Mouse (Mus musculus): ENCODE results near the gene Hist1h2an. TPM values are rescaled to one million over a fixed set of nuclear protein-coding genes. Genes with fewer than 3 reads are reported as not detected.
A peak's percentile ranks its signal among the peaks of the same experiment; 100 is the strongest.
"Not testable (repeated sequence)": the region's sequence is repeated elsewhere in the genome, so short reads cannot be mapped to it uniquely, and the experiment has no call there.

Gene Hist1h2an
- polyA plus RNA-seq, 1 experiment from 2014 or later: not detected

DNA sequence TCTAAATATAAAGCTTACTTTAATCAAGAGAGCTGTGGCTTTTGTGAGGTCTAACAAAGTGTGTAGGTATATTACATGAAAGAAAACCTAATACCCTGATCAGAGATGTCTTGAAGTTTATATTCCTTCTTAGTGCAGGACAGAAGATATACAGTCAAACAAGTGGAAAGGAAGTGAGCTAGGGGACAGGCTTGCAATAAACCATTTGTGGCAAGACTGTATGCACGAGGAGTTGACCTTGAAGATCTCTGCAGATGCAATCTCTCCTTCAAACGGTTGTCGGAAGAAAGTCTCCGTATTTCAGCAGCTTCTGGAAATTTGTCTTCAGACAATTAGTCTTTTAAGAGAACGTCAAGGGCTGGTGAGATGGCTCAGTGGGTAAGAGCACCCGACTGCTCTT is 2.9 kb upstream of the Hist1h2an start:
- H3K4me3 ChIP-seq (ENCODE audit: control insufficient read depth in 1 of 2, insufficient read depth in 1 of 2, low read depth in 1 of 2, low read length in 2 of 2): no peak overlapping the region
- H3K27me3 ChIP-seq (ENCODE audit: control insufficient read depth, insufficient read depth, low read length): no peaks in the 10 kb centered on the region
- no peak overlapping the region for H3K27ac ChIP-seq (replicated peaks in 1 of 2; ENCODE audit: control insufficient read depth in 1 of 2, insufficient read depth in 1 of 2, low read depth in 2 of 2, low read length in 2 of 2)
- peaks cover 5 to 21% of the 10 kb centered on the region in 2 experiments; a peak in 3 of 4 replicates for H3K4me1 ChIP-seq (ENCODE audit: control insufficient read depth in 2 of 2, insufficient read depth in 2 of 2, low read length in 2 of 2)
- 64% methylated on average over 6 of the region's 6 CpGs for WGBS
- H3K36me3 ChIP-seq (ENCODE audit: control insufficient read depth, insufficient read depth, low read length): no peaks in the 10 kb centered on the region
- no peak overlapping the region for H3K9ac ChIP-seq (ENCODE audit: low read length)
- ATAC-seq (ENCODE audit: insufficient number of reproducible peaks, insufficient read depth, low FRiP score, low read depth): no peak
- H3K4me2 ChIP-seq (ENCODE audit: low read length): no peak overlapping the region
- H3K9me3 ChIP-seq (ENCODE audit: control insufficient read depth, low read length): no peaks in the 10 kb centered on the region

DNA sequence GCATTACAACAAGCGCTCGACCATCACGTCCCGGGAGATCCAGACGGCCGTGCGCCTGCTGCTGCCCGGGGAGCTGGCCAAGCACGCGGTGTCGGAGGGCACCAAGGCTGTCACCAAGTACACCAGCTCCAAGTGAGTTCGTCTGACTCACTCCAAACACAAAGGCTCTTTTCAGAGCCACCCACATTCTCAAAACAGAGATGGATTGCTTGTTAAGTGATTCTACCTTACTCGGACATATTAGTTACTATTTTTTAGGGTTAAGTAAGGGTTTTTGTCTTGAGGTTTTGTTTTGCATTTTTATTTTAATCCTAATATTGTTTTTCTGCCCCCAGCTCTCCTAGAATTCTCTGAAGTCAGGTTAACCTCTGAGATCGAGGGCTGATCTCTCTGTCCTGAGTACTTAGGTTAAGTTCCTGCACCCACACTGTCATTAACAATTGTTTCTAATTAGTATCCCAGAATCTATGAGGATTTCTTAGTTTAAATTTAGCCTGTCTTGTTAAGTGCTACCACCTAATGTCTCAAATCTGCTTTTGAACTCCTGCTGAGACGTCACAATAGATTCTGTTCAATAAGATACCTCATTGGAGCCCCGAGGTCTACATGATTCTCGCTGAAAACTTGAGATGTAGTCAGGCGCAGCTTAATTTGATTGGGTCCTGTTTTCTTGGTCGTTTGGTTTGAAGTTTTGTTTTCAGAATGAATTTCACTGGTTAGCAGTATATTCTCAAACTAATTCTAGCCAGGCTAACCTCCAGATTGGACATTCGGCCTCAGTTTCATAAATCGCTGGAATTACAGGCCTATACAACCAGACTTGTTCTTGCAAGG is 959 bp upstream of the Hist1h2an start:
- peaks cover 7 to 30% of the 10 kb centered on the region in 2 experiments for H3K4me1 ChIP-seq (ENCODE audit: control insufficient read depth in 2 of 2, insufficient read depth in 2 of 2, low read length in 2 of 2)
- peak overlapping the region; percentile 53 to 59; a peak in 1 of 4 replicates for H3K27ac ChIP-seq (replicated peaks in 1 of 2; ENCODE audit: control insufficient read depth in 1 of 2, insufficient read depth in 1 of 2, low read depth in 2 of 2, low read length in 2 of 2)
- peak overlapping the region; percentile 64 for H3K4me2 ChIP-seq (ENCODE audit: low read length)
- WGBS: 32% methylated on average over 14 of the region's 21 CpGs
- H3K36me3 ChIP-seq (ENCODE audit: control insufficient read depth, insufficient read depth, low read length): no peaks in the 10 kb centered on the region
- ATAC-seq (ENCODE audit: insufficient number of reproducible peaks, insufficient read depth, low FRiP score, low read depth): no peak
- H3K27me3 ChIP-seq (ENCODE audit: control insufficient read depth, insufficient read depth, low read length): no peaks in the 10 kb centered on the region
- H3K4me3 ChIP-seq (ENCODE audit: control insufficient read depth in 1 of 2, insufficient read depth in 1 of 2, low read depth in 1 of 2, low read length in 2 of 2): peak overlapping the region in 1 of 2 experiments; percentile 21; a peak in 2 of 4 replicates
- no peaks in the 10 kb centered on the region for H3K9me3 ChIP-seq (ENCODE audit: control insufficient read depth, low read length)
- H3K9ac ChIP-seq (ENCODE audit: low read length): peak overlapping the region; percentile 63

DNA sequence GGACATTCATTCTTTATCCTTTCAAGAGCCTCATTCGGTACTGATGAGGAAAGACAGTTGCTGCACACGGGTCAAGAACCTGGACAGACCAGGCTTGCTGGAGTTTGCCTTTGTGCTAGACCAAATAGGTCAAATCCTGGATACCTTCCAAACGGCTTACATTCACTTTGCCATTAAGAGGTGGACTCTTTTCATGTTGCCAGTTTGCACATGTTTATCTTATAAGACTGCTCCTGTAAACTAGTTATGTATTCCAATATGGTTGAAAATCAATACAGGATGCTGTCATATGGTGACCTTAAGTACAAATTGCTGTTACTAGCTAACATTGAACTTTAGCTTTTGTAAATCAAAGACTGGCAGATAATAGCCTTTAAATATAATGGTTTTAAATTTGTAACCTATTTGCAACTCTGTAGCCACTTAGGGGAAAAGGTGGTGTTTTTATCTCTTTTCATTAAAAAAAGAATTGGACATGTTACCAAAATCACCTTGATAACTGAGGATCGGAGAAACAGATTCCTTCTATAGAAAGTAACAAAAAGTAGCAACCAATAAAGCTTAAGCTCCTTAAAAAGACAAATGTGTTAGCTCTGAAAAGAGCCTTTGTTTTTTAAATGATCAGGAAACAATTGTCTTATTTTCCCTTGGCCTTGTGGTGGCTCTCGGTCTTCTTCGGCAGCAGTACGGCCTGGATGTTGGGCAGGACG is 674 bp downstream of the Hist1h2an start:
- peak overlapping the region; percentile 82 to 84 for H3K27ac ChIP-seq (replicated peaks in 1 of 2; ENCODE audit: control insufficient read depth in 1 of 2, insufficient read depth in 1 of 2, low read depth in 2 of 2, low read length in 2 of 2)
- no peak for ATAC-seq (ENCODE audit: insufficient number of reproducible peaks, insufficient read depth, low FRiP score, low read depth)
- peak overlapping the region; percentile 65 for H3K9ac ChIP-seq (ENCODE audit: low read length)
- H3K4me3 ChIP-seq (ENCODE audit: control insufficient read depth in 1 of 2, insufficient read depth in 1 of 2, low read depth in 1 of 2, low read length in 2 of 2): peak overlapping the region; percentile 36 to 42
- H3K4me1 ChIP-seq (ENCODE audit: control insufficient read depth in 2 of 2, insufficient read depth in 2 of 2, low read length in 2 of 2): peaks cover 7 to 36% of the 10 kb centered on the region in 2 experiments
- H3K36me3 ChIP-seq (ENCODE audit: control insufficient read depth, insufficient read depth, low read length): no peaks in the 10 kb centered on the region
- peak overlapping the region; percentile 64 for H3K4me2 ChIP-seq (ENCODE audit: low read length)
- 10% methylated on average over 8 of the region's 8 CpGs for WGBS
- H3K27me3 ChIP-seq (ENCODE audit: control insufficient read depth, insufficient read depth, low read length): no peaks in the 10 kb centered on the region
- no peaks in the 10 kb centered on the region for H3K9me3 ChIP-seq (ENCODE audit: control insufficient read depth, low read length)

DNA sequence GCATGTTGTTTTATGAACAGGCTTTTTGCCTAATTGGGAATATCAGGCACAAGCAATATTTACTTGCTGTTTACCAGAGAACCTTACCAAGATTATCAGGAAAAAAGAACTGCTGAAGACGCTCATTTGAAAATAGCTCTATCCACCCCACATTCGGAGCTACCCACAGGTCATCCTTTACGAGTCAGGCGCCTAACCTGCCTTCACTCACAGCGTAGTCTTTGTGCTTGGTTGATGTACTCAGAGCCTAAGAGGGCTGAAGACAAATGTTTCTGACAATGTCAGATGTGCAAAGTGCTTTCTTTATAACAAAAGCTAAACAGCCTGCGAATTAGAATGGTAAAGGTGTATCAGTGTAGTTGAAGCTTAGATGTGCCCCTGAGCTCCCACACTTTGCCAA is 2.7 kb downstream of the Hist1h2an start:
- peak overlapping the region; percentile 82 for H3K9ac ChIP-seq (ENCODE audit: low read length)
- no peaks in the 10 kb centered on the region for H3K9me3 ChIP-seq (ENCODE audit: control insufficient read depth, low read length)
- peaks cover 7 to 34% of the 10 kb centered on the region in 2 experiments for H3K4me1 ChIP-seq (ENCODE audit: control insufficient read depth in 2 of 2, insufficient read depth in 2 of 2, low read length in 2 of 2)
- peak overlapping the region in 1 of 2 experiments; percentile 44; a peak in 1 of 4 replicates for H3K4me3 ChIP-seq (ENCODE audit: control insufficient read depth in 1 of 2, insufficient read depth in 1 of 2, low read depth in 1 of 2, low read length in 2 of 2)
- peak overlapping the region; percentile 77; the same call in 1 of the 2 replicates for H3K4me2 ChIP-seq (ENCODE audit: low read length)
- peak overlapping the region; percentile 80 to 87 for H3K27ac ChIP-seq (replicated peaks in 1 of 2; ENCODE audit: control insufficient read depth in 1 of 2, insufficient read depth in 1 of 2, low read depth in 2 of 2, low read length in 2 of 2)
- WGBS: 47% methylated on average over 6 of the region's 6 CpGs
- ATAC-seq (ENCODE audit: insufficient number of reproducible peaks, insufficient read depth, low FRiP score, low read depth): no peak
- no peaks in the 10 kb centered on the region for H3K27me3 ChIP-seq (ENCODE audit: control insufficient read depth, insufficient read depth, low read length)
- no peaks in the 10 kb centered on the region for H3K36me3 ChIP-seq (ENCODE audit: control insufficient read depth, insufficient read depth, low read length)

DNA sequence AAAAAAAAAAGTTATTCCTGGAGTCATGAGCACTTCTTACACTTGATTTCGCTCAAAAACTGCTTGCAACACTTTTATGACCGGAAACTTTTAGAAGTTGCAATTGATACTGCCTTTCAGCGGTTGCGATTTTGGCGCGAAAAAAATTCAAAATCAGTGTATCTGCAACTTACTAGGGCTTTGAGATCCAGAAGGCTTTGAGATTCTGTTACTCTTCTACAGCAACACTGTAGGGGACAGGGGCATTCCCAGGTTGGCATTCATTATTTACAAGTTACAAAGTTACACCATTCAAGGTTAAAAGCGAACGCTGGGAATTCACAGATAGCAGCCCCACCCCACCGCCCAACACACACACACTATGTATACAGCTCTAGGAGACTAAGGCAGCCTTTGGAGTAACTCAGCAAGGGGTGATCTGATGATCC is 3.3 kb downstream of the Hist1h2an start:
- 5% methylated on average over 9 of the region's 9 CpGs for WGBS

DNA sequence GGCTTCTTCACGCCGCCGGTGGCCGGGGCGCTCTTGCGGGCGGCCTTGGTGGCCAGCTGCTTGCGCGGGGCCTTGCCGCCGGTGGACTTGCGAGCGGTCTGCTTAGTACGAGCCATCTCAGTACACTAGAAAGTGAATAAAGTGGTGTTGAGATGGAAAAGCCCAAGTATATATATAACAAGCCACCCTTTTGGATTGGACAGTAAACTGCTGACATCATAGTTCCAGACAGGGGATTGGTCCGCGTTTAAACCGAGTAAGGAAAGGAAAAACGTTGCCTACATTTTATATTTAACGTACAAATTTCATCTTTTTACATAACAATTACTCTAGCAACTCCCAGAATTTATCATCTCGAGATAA is 3.8 kb downstream of the Hist1h2an start, which contains the start of gene Hist1h3i:
TSS of gene Hist1h3i (minus strand) at position 116 of the 363 bp plus-strand sequence.
- peak; percentile 70 for ATAC-seq (ENCODE audit: insufficient number of reproducible peaks, insufficient read depth, low FRiP score, low read depth)
- H3K27me3 ChIP-seq (ENCODE audit: control insufficient read depth, insufficient read depth, low read length): no peaks in the 10 kb centered on the region
- H3K4me1 ChIP-seq (ENCODE audit: control insufficient read depth in 2 of 2, insufficient read depth in 2 of 2, low read length in 2 of 2): peaks cover 7 to 37% of the 10 kb centered on the region in 2 experiments
- H3K9me3 ChIP-seq (ENCODE audit: control insufficient read depth, low read length): no peaks in the 10 kb centered on the region
- peak within 1 kb of the TSS; percentile 84 to 87 for H3K27ac ChIP-seq (replicated peaks in 1 of 2; ENCODE audit: control insufficient read depth in 1 of 2, insufficient read depth in 1 of 2, low read depth in 2 of 2, low read length in 2 of 2)
- WGBS: 0% methylated on average over 14 of the region's 20 CpGs
- H3K36me3 ChIP-seq (ENCODE audit: control insufficient read depth, insufficient read depth, low read length): no peaks in the 10 kb centered on the region
- H3K4me3 ChIP-seq (ENCODE audit: control insufficient read depth in 1 of 2, insufficient read depth in 1 of 2, low read depth in 1 of 2, low read length in 2 of 2): peak within 1 kb of the TSS; percentile 44 to 52
- peak within 1 kb of the TSS; percentile 82 for H3K9ac ChIP-seq (ENCODE audit: low read length)
- H3K4me2 ChIP-seq (ENCODE audit: low read length): peak within 1 kb of the TSS; percentile 77

More for the DNA sequence above, 3.3 kb downstream of the Hist1h2an start:
- peak overlapping the region; percentile 16 to 44; a peak in 3 of 4 replicates for H3K4me3 ChIP-seq (ENCODE audit: control insufficient read depth in 1 of 2, insufficient read depth in 1 of 2, low read depth in 1 of 2, low read length in 2 of 2)
- H3K4me1 ChIP-seq (ENCODE audit: control insufficient read depth in 2 of 2, insufficient read depth in 2 of 2, low read length in 2 of 2): peaks cover 7 to 34% of the 10 kb centered on the region in 2 experiments
- no peaks in the 10 kb centered on the region for H3K36me3 ChIP-seq (ENCODE audit: control insufficient read depth, insufficient read depth, low read length)
- H3K27me3 ChIP-seq (ENCODE audit: control insufficient read depth, insufficient read depth, low read length): no peaks in the 10 kb centered on the region
- peak overlapping the region; percentile 77 for H3K4me2 ChIP-seq (ENCODE audit: low read length)
- peak overlapping the region; percentile 80 to 87 for H3K27ac ChIP-seq (replicated peaks in 1 of 2; ENCODE audit: control insufficient read depth in 1 of 2, insufficient read depth in 1 of 2, low read depth in 2 of 2, low read length in 2 of 2)
- no peaks in the 10 kb centered on the region for H3K9me3 ChIP-seq (ENCODE audit: control insufficient read depth, low read length)
- ATAC-seq (ENCODE audit: insufficient number of reproducible peaks, insufficient read depth, low FRiP score, low read depth): no peak
- H3K9ac ChIP-seq (ENCODE audit: low read length): peak overlapping the region; percentile 82

DNA sequence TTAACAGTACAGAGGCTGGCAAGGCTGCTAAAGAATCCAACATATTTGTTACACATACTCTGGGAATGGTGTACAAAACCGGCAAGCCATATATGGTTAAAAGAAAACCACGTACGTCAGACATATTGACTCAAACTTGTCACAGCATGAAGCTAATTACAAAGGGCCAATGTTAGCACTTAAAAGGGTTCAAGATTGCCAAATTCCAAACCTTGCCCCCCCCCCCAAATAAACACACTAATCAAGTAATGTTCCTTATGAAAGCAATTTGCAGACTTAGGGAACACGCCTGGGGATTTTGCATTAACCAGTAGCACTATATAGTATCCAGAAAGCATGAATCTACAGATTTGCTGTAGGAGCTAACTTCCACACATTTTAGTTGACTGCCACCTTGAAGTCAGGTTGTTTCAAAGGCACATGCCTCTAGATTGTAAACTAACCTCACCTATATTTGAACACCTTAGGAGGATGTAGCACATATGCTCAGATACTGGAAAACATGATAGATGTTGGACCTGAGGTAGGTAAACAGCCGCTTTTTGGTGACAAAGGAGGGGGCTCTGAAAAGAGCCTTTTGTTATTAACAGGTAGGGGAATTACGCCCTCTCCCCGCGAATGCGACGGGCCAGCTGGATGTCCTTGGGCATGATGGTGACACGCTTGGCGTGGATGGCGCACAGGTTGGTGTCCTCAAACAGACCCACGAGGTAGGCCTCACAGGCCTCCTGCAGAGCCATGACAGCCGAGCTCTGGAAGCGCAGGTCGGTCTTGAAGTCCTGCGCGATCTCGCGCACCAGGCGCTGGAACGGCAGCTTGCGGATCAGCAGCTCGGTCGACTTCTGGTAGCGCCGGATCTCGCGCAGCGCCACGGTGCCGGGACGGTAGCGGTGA is 4.4 kb downstream of the Hist1h2an start:
- Histone ChIP-seq H3K9ac (ENCODE audit: low read length) (peak overlapping the region; percentile 82), H3K4me2 (ENCODE audit: low read length) (peak overlapping the region; percentile 77), H3K27ac (replicated peaks in 1 of 2; ENCODE audit: control insufficient read depth in 1 of 2, insufficient read depth in 1 of 2, low read depth in 2 of 2, low read length in 2 of 2) (peak overlapping the region; percentile 84 to 85), H3K4me1 (ENCODE audit: control insufficient read depth in 2 of 2, insufficient read depth in 2 of 2, low read length in 2 of 2) (peaks cover 7 to 34% of the 10 kb centered on the region in 2 experiments), H3K4me3 (ENCODE audit: control insufficient read depth in 1 of 2, insufficient read depth in 1 of 2, low read depth in 1 of 2, low read length in 2 of 2) (peak overlapping the region; percentile 44 to 52)
- H3K27me3 ChIP-seq (ENCODE audit: control insufficient read depth, insufficient read depth, low read length); ATAC-seq (ENCODE audit: insufficient number of reproducible peaks, insufficient read depth, low FRiP score, low read depth); H3K9me3 ChIP-seq (ENCODE audit: control insufficient read depth, low read length); H3K36me3 ChIP-seq (ENCODE audit: control insufficient read depth, insufficient read depth, low read length): not testable (repeated sequence)
- 2% methylated on average over 17 of the region's 35 CpGs for WGBS

Data from heart, embryonic 14.5 days (tissue).